19 mouse cellular contexts compared by ENCODE assay signal in genomic region chr9:46352651-46353329, GRCm38 (mm10). TPM values are rescaled to one million over a fixed set of nuclear protein-coding genes. Genes with fewer than 3 reads are reported as not detected.
A peak's percentile ranks its signal among the peaks of the same experiment; 100 is the strongest.
DNase-seq lines count a peak whose midpoint lies in the region; ATAC-seq and TF ChIP-seq lines count a peak whose summit lies in the region.
"Had no signal": no experiment of that assay in that cellular context is flagged by ENCODE, and none has a peak within 500 bp of the region (broad histone marks: within the 10 kb centered on the region; RNA-seq: fewer than 3 reads in every experiment).

No protein-coding gene starts in this region.

- H3K4me3 ChIP-seq in hindbrain, embryonic 11.5 days (ENCODE audit: low read depth, low read length) = no peak overlapping the region
- H3K4me3 ChIP-seq in hindbrain, postnatal 0 days (ENCODE audit: low read length) = no peak overlapping the region
- no peak overlapping the region for H3K4me3 ChIP-seq in midbrain, embryonic 11.5 days (ENCODE audit: low read depth, low read length)
- no peak overlapping the region for H3K4me3 ChIP-seq in midbrain, embryonic 10.5 days
- no peak overlapping the region for H3K4me3 ChIP-seq in hindbrain, embryonic 13.5 days
- no peak overlapping the region for H3K4me3 ChIP-seq in limb, embryonic 13.5 days
- H3K4me3 ChIP-seq: embryonic facial prominence, embryonic 15.5 days; forebrain, embryonic 13.5 days; limb, embryonic 15.5 days had no signal

- 0 out of 2 replicates have a peak, but pooled peaks cover 2% of the 10 kb centered on the region for H3K27me3 ChIP-seq in hindbrain, embryonic 11.5 days (ENCODE audit: control insufficient read depth, insufficient read depth, low read length)
- H3K27me3 ChIP-seq in hindbrain, postnatal 0 days (ENCODE audit: insufficient read depth, low read length) = no peaks in the 10 kb centered on the region
- H3K27me3 ChIP-seq in midbrain, embryonic 11.5 days (ENCODE audit: control insufficient read depth, insufficient read depth, low read length) = peaks cover 2% of the 10 kb centered on the region; the same call in 1 of the 2 replicates
- H3K27me3 ChIP-seq in midbrain, embryonic 10.5 days (ENCODE audit: low read depth, poor library complexity, severe bottlenecking) = peaks cover 40% of the 10 kb centered on the region
- 0 out of 2 replicates have a peak, but pooled peaks cover 4% of the 10 kb centered on the region for H3K27me3 ChIP-seq in hindbrain, embryonic 13.5 days
- peaks cover 30% of the 10 kb centered on the region for H3K27me3 ChIP-seq in limb, embryonic 13.5 days

- no peak for TF ChIP-seq CTCF in hindbrain, postnatal 0 days (IDR thresholded peaks at IDR 0.05; ENCODE audit: low read depth)

- WGBS in hindbrain, embryonic 11.5 days = 47% methylated on average over 12 of the region's 12 CpGs
- WGBS in hindbrain, postnatal 0 days = 53% methylated on average over 12 of the region's 12 CpGs
- 58% methylated on average over 12 of the region's 12 CpGs for WGBS in midbrain, embryonic 11.5 days
- WGBS in midbrain, embryonic 10.5 days = 64% methylated on average over 12 of the region's 12 CpGs
- 47% methylated on average over 12 of the region's 12 CpGs for WGBS in hindbrain, embryonic 13.5 days
- 50% methylated on average over 12 of the region's 12 CpGs for WGBS in limb, embryonic 13.5 days

- no peaks in the 10 kb centered on the region for H3K9me3 ChIP-seq in hindbrain, embryonic 11.5 days (ENCODE audit: control insufficient read depth, low read length)
- H3K9me3 ChIP-seq in hindbrain, postnatal 0 days (ENCODE audit: low read length) = no peaks in the 10 kb centered on the region
- no peaks in the 10 kb centered on the region for H3K9me3 ChIP-seq in midbrain, embryonic 11.5 days (ENCODE audit: control insufficient read depth, low read length)
- no peaks in the 10 kb centered on the region for H3K9me3 ChIP-seq in midbrain, embryonic 10.5 days (replicated peaks)
- H3K9me3 ChIP-seq in hindbrain, embryonic 13.5 days = no peaks in the 10 kb centered on the region
- no peaks in the 10 kb centered on the region for H3K9me3 ChIP-seq in limb, embryonic 13.5 days
- H3K9me3 ChIP-seq: embryonic facial prominence, embryonic 15.5 days; forebrain, embryonic 13.5 days; limb, embryonic 15.5 days had no signal

- DNase-seq in hindbrain, embryonic 11.5 days (ENCODE audit: low spot score) = no peak
- DNase-seq in hindbrain, postnatal 0 days (ENCODE audit: low spot score) = no peak
- no peak for DNase-seq in midbrain, embryonic 11.5 days (ENCODE audit: low spot score, missing footprints)
- DNase-seq in midbrain, embryonic 10.5 days (ENCODE audit: low spot score) = no peak
- no peak for DNase-seq in left cerebral cortex, adult 8-10 months (ENCODE audit: low spot score in 2 of 2)
- no peak for DNase-seq in gastrocnemius, adult 18-20 months (ENCODE audit: low spot score)
- DNase-seq: adrenal gland, postnatal 14 days; cerebellum, adult 8-10 months; liver, postnatal 0 days; right cerebral cortex, postnatal 14 days had no signal

- H3K36me3 ChIP-seq in hindbrain, embryonic 11.5 days (ENCODE audit: control insufficient read depth, insufficient read depth, low read length) = no peaks in the 10 kb centered on the region
- no peaks in the 10 kb centered on the region for H3K36me3 ChIP-seq in hindbrain, postnatal 0 days (ENCODE audit: insufficient read depth, low read length)
- no peaks in the 10 kb centered on the region for H3K36me3 ChIP-seq in midbrain, embryonic 11.5 days (ENCODE audit: control insufficient read depth, insufficient read depth, low read length)
- H3K36me3 ChIP-seq in midbrain, embryonic 10.5 days = no peaks in the 10 kb centered on the region
- no peaks in the 10 kb centered on the region for H3K36me3 ChIP-seq in hindbrain, embryonic 13.5 days
- no peaks in the 10 kb centered on the region for H3K36me3 ChIP-seq in limb, embryonic 13.5 days
- H3K36me3 ChIP-seq: embryonic facial prominence, embryonic 15.5 days; limb, embryonic 15.5 days had no signal

- peak overlapping the region; percentile 67 for H3K27ac ChIP-seq in hindbrain, embryonic 11.5 days (ENCODE audit: low read depth, low read length)
- no peak overlapping the region for H3K27ac ChIP-seq in hindbrain, postnatal 0 days
- H3K27ac ChIP-seq in midbrain, embryonic 11.5 days (ENCODE audit: low read depth, low read length) = no peak overlapping the region
- H3K27ac ChIP-seq in midbrain, embryonic 10.5 days (replicated peaks) = no peak overlapping the region
- peak overlapping the region; percentile 64 for H3K27ac ChIP-seq in hindbrain, embryonic 13.5 days
- no peak overlapping the region for H3K27ac ChIP-seq in limb, embryonic 13.5 days
- H3K27ac ChIP-seq: embryonic facial prominence, embryonic 15.5 days; limb, embryonic 15.5 days had no signal

- no peak overlapping the region for H3K4me2 ChIP-seq in hindbrain, embryonic 11.5 days (replicated peaks; ENCODE audit: low read depth, low read length)
- no peak overlapping the region for H3K4me2 ChIP-seq in hindbrain, postnatal 0 days (ENCODE audit: low read depth, low read length)
- no peak overlapping the region for H3K4me2 ChIP-seq in midbrain, embryonic 11.5 days
- H3K4me2 ChIP-seq in hindbrain, embryonic 13.5 days = no peak overlapping the region
- H3K4me2 ChIP-seq in limb, embryonic 13.5 days (replicated peaks) = peak overlapping the region; percentile 21; the same call in 1 of the 2 replicates
- H3K4me2 ChIP-seq: embryonic facial prominence, embryonic 15.5 days; forebrain, embryonic 13.5 days; limb, embryonic 15.5 days had no signal

- ATAC-seq in hindbrain, embryonic 11.5 days (ENCODE audit: low FRiP score) = peak; percentile 61
- no peak for ATAC-seq in hindbrain, postnatal 0 days
- peak; percentile 52; the same call in 1 of the 2 replicates for ATAC-seq in midbrain, embryonic 11.5 days (ENCODE audit: low FRiP score)
- peak; percentile 17; the same call in 1 of the 2 replicates for ATAC-seq in hindbrain, embryonic 13.5 days (ENCODE audit: low FRiP score)
- no peak for ATAC-seq in limb, embryonic 13.5 days (ENCODE audit: low FRiP score, low read depth)
- ATAC-seq: CD4-positive, CD25-positive, alpha-beta regulatory T cell, adult 4 months; liver, postnatal 0 days had no signal

- no peak overlapping the region; the same call in 1 of the 2 replicates for H3K9ac ChIP-seq in hindbrain, embryonic 11.5 days (ENCODE audit: low read depth, low read length)
- no peak overlapping the region for H3K9ac ChIP-seq in hindbrain, postnatal 0 days (replicated peaks; ENCODE audit: low read length)
- H3K9ac ChIP-seq in midbrain, embryonic 11.5 days (ENCODE audit: low read length) = no peak overlapping the region
- H3K9ac ChIP-seq in hindbrain, embryonic 13.5 days = peak overlapping the region; percentile 29
- no peak overlapping the region for H3K9ac ChIP-seq in limb, embryonic 13.5 days
- H3K9ac ChIP-seq: embryonic facial prominence, embryonic 15.5 days; forebrain, embryonic 13.5 days; limb, embryonic 15.5 days; liver, postnatal 0 days had no signal

- peaks cover 7% of the 10 kb centered on the region for H3K4me1 ChIP-seq in hindbrain, embryonic 11.5 days (replicated peaks; ENCODE audit: control insufficient read depth, insufficient read depth, low read length)
- peaks cover 6% of the 10 kb centered on the region; the same call in 1 of the 2 replicates for H3K4me1 ChIP-seq in hindbrain, postnatal 0 days (ENCODE audit: insufficient read depth, low read length)
- 0 out of 2 replicates have a peak, but pooled peaks cover 3% of the 10 kb centered on the region for H3K4me1 ChIP-seq in midbrain, embryonic 11.5 days (ENCODE audit: control insufficient read depth, insufficient read depth, low read length)
- peaks cover 45% of the 10 kb centered on the region for H3K4me1 ChIP-seq in midbrain, embryonic 10.5 days
- peaks cover 39% of the 10 kb centered on the region for H3K4me1 ChIP-seq in hindbrain, embryonic 13.5 days (replicated peaks)
- H3K4me1 ChIP-seq in limb, embryonic 13.5 days = peaks cover 16% of the 10 kb centered on the region

RNA-seq across cellular contexts. Expression of gene 4931429L15Rik, which starts 33.0 kb away (rescaled TPM):
- polyA plus RNA-seq in hindbrain, embryonic 11.5 days (2014; fragmentation: Nextera tagmentation; extraction: Ambion mirVana) = 0.15 TPM in 1 of 2 replicates, not detected in the other
- 0.07 TPM in 1 of 2 replicates, not detected in the other for total RNA-seq in hindbrain, postnatal 0 days (2014; rRNA removed)
- polyA plus RNA-seq in hindbrain, postnatal 0 days (2015; fragmentation: Nextera tagmentation; extraction: Ambion mirVana) = not detected in 2 replicates
- polyA plus RNA-seq in midbrain, embryonic 11.5 days (2014; fragmentation: Nextera tagmentation; extraction: Ambion mirVana) = 0.15 TPM in 1 of 2 replicates, not detected in the other
- 0.11 TPM in 1 of 2 replicates, not detected in the other for polyA plus RNA-seq in midbrain, embryonic 10.5 days (2016; fragmentation: Nextera tagmentation; extraction: Ambion mirVana)
- polyA plus RNA-seq in hindbrain, embryonic 13.5 days (2015; fragmentation: Nextera tagmentation; extraction: Ambion mirVana) = not detected in 2 replicates
- polyA plus RNA-seq in limb, embryonic 13.5 days (2015; fragmentation: Nextera tagmentation; extraction: Ambion mirVana) = 0.09 TPM in 1 of 2 replicates, not detected in the other
- total RNA-seq in left cerebral cortex, adult 8-10 months (2022) = not detected
- total RNA-seq in gastrocnemius, adult 18-20 months (2021) = not detected
- total RNA-seq: adrenal gland, postnatal 14 days; granulocyte monocyte progenitor cell, adult 5-6 weeks; left cerebral cortex, adult 18-20 months had no signal
- polyA plus RNA-seq: CD4-positive, CD25-positive, alpha-beta regulatory T cell, adult 4 months; embryonic facial prominence, embryonic 15.5 days; forebrain, embryonic 13.5 days; kidney, embryonic 14.5 days; limb, embryonic 15.5 days; liver, postnatal 0 days had no signal

Comparison
In these comparisons a context has a peak if more than half of its experiments do, and no peak if none do; other contexts are left out.
1. ATAC-seq: peak in hindbrain, embryonic 11.5 days (single experiment), midbrain, embryonic 11.5 days (single experiment) and hindbrain, embryonic 13.5 days (single experiment); none in hindbrain, postnatal 0 days (single experiment) and limb, embryonic 13.5 days (single experiment).
2. H3K27ac ChIP-seq: peak in hindbrain, embryonic 11.5 days (single experiment) and hindbrain, embryonic 13.5 days (single experiment); none in hindbrain, postnatal 0 days (single experiment), midbrain, embryonic 11.5 days (single experiment), midbrain, embryonic 10.5 days (single experiment) and limb, embryonic 13.5 days (single experiment).